Mouse (Mus musculus) kidney, adult 2 months (tissue): ENCODE measurements at regions not wholly inside any gene's neighbourhood (a gene's known extent, or its start where the extent isn't known, plus 50 kb on each side); places are given as distances from the start of the nearest gene placed in this dataset.

Source experiments
- DNase-seq: peaks from one replicate; pipeline ENCODE4 v3.0.0; 2021
- H3K27ac ChIP-seq: fragments of 200-500 bp; 2 replicates; pipeline ENCODE4 v1.5.1; 2012; ENCODE audit warnings: low read depth, low read length, control low read depth, inconsistent platforms; ENCODE audit not compliant: insufficient read depth
- H3K27me3 ChIP-seq: fragments of 200-500 bp; replicated peaks from 2 replicates; pipeline ENCODE4 v1.6.1; 2012; ENCODE audit warnings: mild to moderate bottlenecking, moderate library complexity, low read length, inconsistent platforms; ENCODE audit not compliant: control insufficient read depth, insufficient read depth
- H3K36me3 ChIP-seq: fragments of 200-500 bp; 2 replicates; pipeline ENCODE4 v1.6.1; 2012; ENCODE audit warnings: mild to moderate bottlenecking, moderate library complexity, low read length, inconsistent platforms; ENCODE audit not compliant: control insufficient read depth, insufficient read depth
- H3K4me1 ChIP-seq: fragments of 200-500 bp; 2 replicates; pipeline ENCODE4 v1.6.1; 2011; ENCODE audit warnings: low read length; ENCODE audit not compliant: control insufficient read depth, insufficient read depth
- H3K4me3 ChIP-seq: fragments of 200-500 bp; 2 replicates; pipeline ENCODE4 v1.5.1; 2011; ENCODE audit warnings: mild to moderate bottlenecking, low read depth, low read length, control low read depth; ENCODE audit not compliant: insufficient read depth
- CTCF ChIP-seq: fragments of 200-500 bp; conservative IDR thresholded peaks from 2 replicates; pipeline ENCODE4 v1.5.1; 2011; ENCODE audit warnings: low read depth, mild to moderate bottlenecking, control low read depth, low read length, moderate library complexity, mixed read lengths; ENCODE audit not compliant: insufficient read depth, insufficient read length
- POLR2A ChIP-seq: fragments of 200-500 bp; IDR thresholded peaks from one replicate; pipeline ENCODE4 v1.6.1; 2011; ENCODE audit warnings: low read depth, low read length, control low read depth
- WGBS: fragments of 180-500 bp; shearing (Covaris S2); methylation state at CpG from one replicate; pipeline ENCODE4 v1.1.7; 2018; 5-methylcytosine and 5-hydroxymethylcytosine counted together

- Histone ChIP-seq H3K4me3 (no peak overlapping the region), H3K27me3 (no peaks in the 10 kb centered on the region), H3K27ac (no peak overlapping the region), H3K4me1 (no peaks in the 10 kb centered on the region), H3K36me3 (no peaks in the 10 kb centered on the region)
- no peak for TF ChIP-seq CTCF
- no peak for TF ChIP-seq POLR2A
- peak; percentile 46 for DNase-seq
- 29% methylated on average over 1 of the region's 1 CpGs for WGBS
Measured at GRCm38 (mm10) chr8:128594780-128595179, 90.7 kb upstream of the Itgb1 start.

DNA sequence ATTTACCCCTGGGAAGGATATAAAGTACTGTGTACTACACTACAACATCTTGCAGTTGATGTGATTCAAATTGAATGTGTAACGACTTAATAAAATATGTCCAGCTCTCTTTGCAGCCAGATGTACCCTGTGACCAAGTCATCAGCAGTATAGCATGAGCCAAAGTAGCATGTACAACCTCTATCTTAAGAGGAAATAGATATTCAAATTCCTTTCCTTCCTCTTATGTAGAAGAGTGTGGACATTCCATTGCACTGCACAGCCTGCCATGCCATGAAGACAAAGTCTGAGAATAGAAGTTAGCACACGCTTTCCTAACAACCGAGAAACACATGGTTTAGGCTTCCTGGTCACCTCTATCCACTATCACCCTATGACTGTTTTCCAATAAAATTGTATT, 79.9 kb upstream of the Itgb1 start:
- TF ChIP-seq CTCF (no peak), POLR2A (no peak)
- H3K27me3 ChIP-seq, result no peaks in the 10 kb centered on the region
- no peak overlapping the region for H3K4me3 ChIP-seq
- H3K4me1 ChIP-seq, result no peaks in the 10 kb centered on the region
- no peaks in the 10 kb centered on the region for H3K36me3 ChIP-seq
- H3K27ac ChIP-seq, result no peak overlapping the region
- no peak for DNase-seq
- 74% methylated on average over 3 of the region's 3 CpGs for WGBS

DNA sequence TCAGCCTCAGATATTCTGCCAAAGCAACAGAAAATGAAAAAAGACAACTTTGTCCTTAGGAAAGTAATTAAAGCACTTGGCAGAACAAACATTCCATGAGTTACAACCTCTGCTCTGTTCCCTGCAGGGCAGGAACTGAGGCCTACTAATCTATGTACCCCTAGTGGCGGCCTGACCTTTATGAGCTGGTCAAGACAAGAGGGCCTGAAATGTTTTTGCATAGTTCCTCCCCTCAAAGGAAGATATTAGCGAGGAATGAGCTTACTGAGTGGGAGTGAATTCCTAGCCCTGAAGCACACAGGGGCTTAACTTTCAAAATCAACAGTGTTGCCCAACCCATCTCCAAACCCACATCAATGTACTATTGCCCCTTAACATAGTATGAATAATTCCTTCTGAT, 76.6 kb upstream of the Itgb1 start:
- 69% methylated on average over 2 of the region's 2 CpGs for WGBS
- H3K4me1 ChIP-seq, result no peaks in the 10 kb centered on the region
- no peaks in the 10 kb centered on the region for H3K27me3 ChIP-seq
- H3K4me3 ChIP-seq, result no peak overlapping the region
- TF ChIP-seq CTCF, result no peak
- no peak for TF ChIP-seq POLR2A
- DNase-seq, result peak; percentile 36
- H3K27ac ChIP-seq, result no peak overlapping the region
- no peaks in the 10 kb centered on the region for H3K36me3 ChIP-seq

DNA sequence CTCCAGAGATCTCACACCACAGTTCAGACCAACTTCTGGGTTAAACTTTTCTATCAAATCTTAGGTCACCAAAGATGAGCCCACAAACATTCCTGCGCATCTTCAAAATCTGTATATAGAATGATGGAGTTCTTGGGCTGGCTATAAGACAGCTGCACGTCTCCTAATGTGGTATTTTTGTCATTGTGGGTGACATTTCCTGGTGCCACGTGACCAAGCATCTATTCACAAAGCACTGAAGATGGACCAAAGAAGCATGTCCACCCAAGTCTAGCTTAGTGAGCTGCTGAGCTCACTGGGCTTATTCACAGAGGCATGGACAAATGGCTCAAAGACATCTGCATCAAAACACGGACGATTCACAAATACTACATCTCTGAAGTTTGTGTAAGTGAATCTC, 72.8 kb upstream of the Itgb1 start:
- Histone ChIP-seq H3K4me3 (no peak overlapping the region), H3K27ac (no peak overlapping the region), H3K27me3 (no peaks in the 10 kb centered on the region), H3K4me1 (no peaks in the 10 kb centered on the region), H3K36me3 (no peaks in the 10 kb centered on the region)
- no peak for DNase-seq
- 49% methylated on average over 5 of the region's 5 CpGs for WGBS
- TF ChIP-seq POLR2A (no peak), CTCF (no peak)

GRCm38 (mm10) chr8:128617854-128618253, 67.6 kb upstream of the Itgb1 start:
- peak; percentile 4 for DNase-seq
- no peak overlapping the region for H3K27ac ChIP-seq
- TF ChIP-seq CTCF (no peak), POLR2A (no peak)
- H3K4me1 ChIP-seq, result no peaks in the 10 kb centered on the region
- 32% methylated on average over 1 of the region's 1 CpGs for WGBS
- H3K4me3 ChIP-seq, result no peak overlapping the region
- no peaks in the 10 kb centered on the region for H3K27me3 ChIP-seq
- no peaks in the 10 kb centered on the region for H3K36me3 ChIP-seq

DNA sequence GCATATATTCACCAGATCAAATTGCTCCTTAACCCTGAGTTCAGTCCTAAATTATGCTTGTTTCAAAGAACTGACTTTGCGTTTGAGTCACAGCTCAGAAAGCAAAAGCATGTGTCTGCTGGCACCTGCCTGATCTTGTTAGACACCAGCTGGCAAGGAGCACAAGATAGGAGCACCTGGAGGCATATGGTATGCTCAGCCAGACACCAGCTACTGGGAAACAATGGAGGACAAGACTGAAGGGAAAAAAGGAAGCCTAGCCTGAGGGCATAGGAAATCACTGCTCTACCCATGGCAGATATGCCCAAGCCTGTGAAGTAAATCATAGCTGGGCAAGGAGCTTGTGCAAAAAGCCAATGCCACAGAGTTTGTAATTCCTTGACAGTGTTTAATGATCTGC, 66.4 kb upstream of the Itgb1 start:
- DNase-seq, result no peak
- Histone ChIP-seq H3K27ac (no peak overlapping the region), H3K4me1 (no peaks in the 10 kb centered on the region), H3K4me3 (no peak overlapping the region), H3K36me3 (no peaks in the 10 kb centered on the region), H3K27me3 (no peaks in the 10 kb centered on the region)
- WGBS, result 54% methylated on average over 1 of the region's 1 CpGs
- no peak for TF ChIP-seq CTCF
- no peak for TF ChIP-seq POLR2A
